Mouse (Mus musculus): Measurements from ENCODE around the gene Zfp560.
A peak's percentile ranks its signal among the peaks of the same experiment; 100 is the strongest.
"Not testable (repeated sequence)": the region's sequence is repeated elsewhere in the genome, so short reads cannot be mapped to it uniquely, and the experiment has no call there.

The Zfp560 gene

DNA sequence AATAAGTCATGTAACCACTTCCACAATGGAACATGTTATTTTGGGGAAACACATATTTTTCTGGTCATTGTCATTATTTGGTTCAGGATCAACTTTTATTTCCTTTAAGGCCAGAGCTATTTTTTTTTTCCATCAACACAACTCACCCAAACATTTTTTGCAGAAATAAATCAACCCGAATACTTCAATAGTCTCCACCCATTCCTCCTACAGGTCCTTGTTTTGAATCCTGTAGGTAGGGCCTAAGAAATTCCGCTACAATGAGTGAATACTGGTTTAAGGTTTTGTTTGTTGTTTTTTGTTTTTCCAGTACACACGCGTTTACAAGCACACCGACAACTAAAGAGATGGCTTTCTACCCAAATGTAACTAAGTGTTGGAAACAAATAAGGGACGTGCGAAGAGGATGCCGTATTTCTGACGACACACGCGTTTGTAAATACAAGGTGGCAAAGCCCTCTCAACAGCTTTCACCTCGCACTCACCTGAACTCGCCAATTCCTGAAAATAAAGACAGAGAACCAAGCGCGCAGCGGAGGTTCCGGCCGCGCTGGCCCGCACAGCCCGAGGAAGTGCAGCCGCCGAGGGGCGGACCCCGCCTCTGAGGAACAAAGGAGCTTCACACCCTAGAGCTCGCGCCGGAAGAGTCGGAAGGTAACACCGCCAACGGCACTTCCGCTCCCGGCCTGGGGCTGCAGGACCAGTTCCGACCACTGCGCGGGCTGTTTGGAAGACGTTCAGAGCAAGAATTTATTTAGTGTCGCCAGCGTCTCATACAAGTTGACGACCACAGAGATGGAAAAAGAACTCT is at the start of gene Zfp560:
TSS of gene Zfp560 (minus strand) at position 646 of the 811 bp plus-strand sequence.
- DNase-seq (ENCODE audit: low spot score), result peak; percentile 89

DNA sequence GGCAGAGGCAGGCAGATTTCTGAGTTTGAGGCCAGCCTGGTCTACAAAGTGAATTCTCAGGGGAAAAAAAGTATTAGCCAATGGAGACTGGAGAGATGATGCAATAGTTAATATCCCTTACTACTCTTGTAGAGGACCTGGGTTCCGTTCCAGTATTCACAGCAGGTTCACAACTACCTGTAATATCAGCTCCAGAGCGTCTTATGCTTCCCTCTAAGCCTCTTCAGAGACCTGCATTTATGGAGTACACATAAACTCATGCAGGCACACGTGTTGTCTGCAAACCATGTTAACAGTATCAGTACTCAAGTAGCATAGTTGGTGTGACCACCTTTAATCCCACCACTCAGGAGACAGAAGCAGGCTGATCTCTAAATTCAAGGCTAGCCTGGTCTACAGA is 45.0 kb upstream of the Zfp560 start:
- no peak for DNase-seq (ENCODE audit: low spot score)

DNA sequence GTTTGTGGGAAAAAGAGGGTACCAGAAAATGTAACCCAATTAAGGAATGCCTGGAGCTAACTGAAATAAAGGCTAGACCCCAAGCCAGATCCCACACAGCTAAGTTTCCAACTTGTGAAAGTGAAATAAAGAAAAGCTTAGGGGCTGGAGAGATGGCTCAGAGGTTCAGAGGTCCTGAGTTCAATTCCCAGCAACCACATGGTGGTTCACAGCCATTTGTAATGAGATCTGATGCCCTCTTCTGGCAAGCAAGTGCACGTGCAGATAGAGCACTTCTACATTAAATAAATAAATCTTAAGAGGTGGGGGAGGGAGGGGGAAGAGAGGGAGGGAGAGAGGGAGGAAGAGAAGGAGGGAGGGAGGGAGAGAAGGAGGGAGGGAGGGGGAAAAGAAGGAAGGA is 26.5 kb upstream of the Zfp560 start:
- DNase-seq (ENCODE audit: low spot score), result no peak

DNA sequence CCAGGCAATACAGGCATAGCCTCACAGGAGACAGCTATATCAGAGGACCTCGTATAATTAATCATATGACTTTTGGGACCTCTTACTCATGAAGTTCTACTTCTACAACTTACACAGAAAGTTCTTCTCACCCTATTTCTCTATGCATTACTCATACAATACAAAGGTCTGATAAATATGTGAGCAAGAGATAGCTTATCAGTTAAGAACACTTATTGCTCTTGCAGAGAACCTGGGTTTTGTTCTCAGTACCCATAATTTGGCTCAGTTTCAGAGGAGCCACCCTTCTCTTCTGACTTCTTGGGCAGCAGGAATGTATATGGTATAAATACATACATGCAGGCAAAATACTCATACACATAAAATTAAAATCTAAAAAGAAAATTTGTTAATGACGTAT is 24.3 kb upstream of the Zfp560 start:
- DNase-seq (ENCODE audit: low spot score), result no peak

DNA sequence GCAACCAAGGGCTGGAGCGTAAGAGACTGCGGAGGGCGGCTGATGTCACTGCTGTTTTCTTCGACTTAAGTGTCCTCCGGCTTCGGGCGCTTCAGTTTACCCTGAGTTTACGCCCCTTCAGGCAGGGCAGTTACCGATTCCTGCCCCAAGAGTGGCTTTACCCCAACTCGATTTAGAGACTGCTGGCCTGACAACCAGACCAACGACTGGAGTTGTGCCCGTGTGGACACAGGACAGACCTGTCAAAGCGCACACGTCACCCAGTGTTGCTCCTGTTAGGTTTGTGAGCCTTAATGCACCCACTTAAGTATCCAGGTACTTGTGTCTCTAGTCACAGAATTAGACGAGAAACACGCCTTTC is 346 bp upstream of the Zfp560 start:
- DNase-seq (ENCODE audit: low spot score), result no peak

GRCm38 (mm10) chr9:20383659-20384058 is 1.3 kb downstream of the Zfp560 start:
- DNase-seq (ENCODE audit: low spot score), result no peak

DNA sequence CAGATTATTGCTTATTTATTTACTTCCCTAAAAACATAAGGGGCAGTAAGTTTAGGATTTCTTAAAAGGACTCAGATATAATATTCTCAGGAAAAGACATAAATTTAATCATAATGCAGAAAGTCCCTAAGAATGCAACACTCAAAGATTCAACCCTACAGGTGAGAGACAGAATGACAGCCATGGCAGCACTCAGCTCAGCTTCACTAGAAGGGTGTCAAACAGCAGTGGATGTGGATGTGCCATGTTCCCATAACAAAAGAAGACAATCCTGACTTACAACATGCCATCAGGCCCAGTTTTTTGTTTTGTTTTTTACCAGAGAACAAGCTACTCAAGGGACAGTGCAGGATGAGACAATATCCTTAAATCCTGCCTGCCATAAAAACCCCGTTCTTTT is 10.3 kb downstream of the Zfp560 start:
- DNase-seq (ENCODE audit: low spot score), result no peak

GRCm38 (mm10) chr9:20367311-20367710 is 17.7 kb downstream of the Zfp560 start:
- DNase-seq (ENCODE audit: low spot score), result no peak

GRCm38 (mm10) chr9:20348501-20348900 is 36.5 kb downstream of the Zfp560 start:
- DNase-seq (ENCODE audit: low spot score), result no peak

DNA sequence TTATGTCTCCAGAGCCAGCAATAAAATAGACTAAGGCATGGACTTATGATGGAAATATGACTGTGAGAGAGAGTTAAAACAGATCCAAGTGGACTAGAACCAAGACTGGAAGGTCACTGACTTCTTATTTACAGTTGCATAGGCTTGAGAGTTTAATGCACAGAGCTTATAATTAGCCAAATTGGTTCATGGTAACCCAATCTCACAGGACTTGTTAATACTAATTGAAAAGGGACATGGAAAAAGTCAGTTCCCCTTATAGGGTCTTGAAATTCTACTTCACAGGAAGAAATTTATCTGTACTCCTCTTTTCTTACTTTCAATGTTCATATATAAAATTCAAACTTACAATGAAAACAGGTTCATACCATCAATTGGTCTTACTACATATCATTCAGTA is 49.0 kb downstream of the Zfp560 start, which contains the start of gene Olfr18:
TSS of gene Olfr18 (minus strand) at position 101 of the 400 bp plus-strand sequence.
- no peak for DNase-seq (ENCODE audit: low spot score)

- no peak for DNase-seq (ENCODE audit: low spot score)
Observed at GRCm38 (mm10) chr9:20298232-20298631, 86.7 kb downstream of the Zfp560 start, which contains the start of gene Olfr873. Gene Olfr873, plus strand, starts transcription at chr9:20298532.

DNA sequence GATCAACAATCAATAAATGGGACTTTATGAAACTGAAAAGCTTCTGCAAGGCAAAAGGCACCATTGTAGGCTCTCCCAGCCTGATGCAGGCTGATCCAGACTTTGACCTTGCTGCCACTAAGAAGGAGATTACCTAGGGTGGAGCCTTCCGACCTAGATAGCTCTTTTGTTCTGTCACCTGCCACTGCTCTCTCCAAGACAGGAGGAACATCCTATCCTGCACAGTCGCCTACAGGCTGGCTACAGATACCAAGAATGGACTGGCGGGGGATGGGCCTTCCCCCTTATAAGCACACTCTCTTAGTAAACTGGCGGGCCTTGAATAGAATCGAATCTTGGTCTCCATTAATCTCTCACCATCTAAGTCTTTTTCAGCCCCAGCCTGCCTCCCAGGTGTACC is 89.4 kb downstream of the Zfp560 start:
- DNase-seq (ENCODE audit: low spot score), result not testable (repeated sequence)
